Mouse (Mus musculus): ENCODE data around the gene Ppia.
"Not testable (repeated sequence)": the region's sequence is repeated elsewhere in the genome, so short reads cannot be mapped to it uniquely, and the experiment has no call there.

Gene Ppia

DNA sequence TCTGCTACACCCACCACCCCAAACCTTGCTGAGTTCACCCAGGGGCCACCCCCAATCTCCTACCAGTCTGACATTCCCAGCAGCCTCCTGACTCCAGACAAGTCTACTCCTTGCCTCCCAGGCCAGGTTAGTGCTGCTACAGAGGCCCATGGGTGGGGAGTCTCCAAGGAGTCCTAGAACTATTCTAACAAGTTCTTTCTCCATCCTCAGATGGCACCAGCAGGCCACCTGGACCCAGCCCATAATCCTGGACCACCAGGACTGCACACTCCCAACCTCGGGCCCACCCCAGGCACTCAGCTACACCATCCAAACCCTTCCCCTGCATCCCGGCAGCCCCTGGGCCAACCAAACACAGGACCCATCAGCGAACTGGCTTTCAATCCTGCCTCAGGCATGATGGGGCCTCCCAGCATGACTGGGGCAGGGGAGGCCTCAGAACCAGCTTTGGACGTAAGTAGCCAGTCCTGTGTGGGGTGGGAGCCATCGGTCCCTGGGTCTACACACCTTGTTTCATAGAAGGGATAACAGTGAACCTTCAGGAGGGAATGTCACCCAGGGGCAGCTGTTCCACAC lies 11.3 kb upstream of the Ppia start:
- in situ Hi-C loops (cut with MboI; ENCODE audit: low sequenced_read_pairs), result no loop called here

DNA sequence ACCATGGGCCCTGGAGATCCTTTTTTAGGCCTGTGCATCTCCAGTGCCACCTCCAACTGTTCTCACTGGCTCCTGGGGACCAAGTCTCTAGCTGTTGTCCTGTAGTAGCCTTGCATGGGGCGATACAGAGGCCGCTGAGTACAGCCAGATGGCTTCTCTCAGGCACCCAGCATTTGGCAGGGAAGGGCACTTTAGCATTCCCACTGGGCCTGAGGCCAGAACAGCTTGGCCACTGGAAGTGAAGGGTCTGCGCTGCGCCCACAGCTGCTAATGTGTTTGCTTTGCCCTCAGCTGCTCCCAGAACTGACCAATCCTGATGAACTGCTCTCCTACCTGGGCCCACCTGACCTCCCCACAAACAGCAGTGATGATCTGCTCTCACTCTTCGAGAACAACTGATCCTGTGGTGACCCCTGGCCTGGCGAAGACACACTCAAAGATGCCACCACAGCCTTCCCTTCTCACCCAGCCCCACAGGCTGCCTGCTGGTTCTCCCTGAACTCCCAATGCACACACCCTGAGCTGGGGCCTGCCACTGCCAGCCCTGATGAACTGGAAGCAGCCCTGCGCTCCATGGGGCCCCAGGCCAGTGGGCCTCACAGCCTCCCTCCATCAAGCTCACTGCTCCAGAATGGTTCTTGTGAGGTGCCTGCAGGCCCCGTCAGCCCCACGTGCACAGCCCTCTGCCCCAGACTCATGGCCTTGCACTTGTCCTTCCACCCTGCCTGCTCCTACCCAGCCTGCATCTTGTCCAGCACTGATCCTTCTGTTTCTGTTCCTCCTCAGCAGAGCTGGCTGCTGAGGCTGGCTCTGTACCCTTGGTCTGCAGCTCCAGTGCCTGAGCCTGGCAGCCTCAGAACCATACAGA lies 10.3 kb upstream of the Ppia start:
- in situ Hi-C loops (cut with MboI; ENCODE audit: low sequenced_read_pairs), result no loop called here

- in situ Hi-C loops (cut with MboI; ENCODE audit: low sequenced_read_pairs), result no loop called here
These were observed 9.6 kb upstream of the Ppia start for GRCm38 (mm10) chr11:6405591-6406081.

- in situ Hi-C loops (cut with MboI; ENCODE audit: low sequenced_read_pairs), result no loop called here
These were observed 8.7 kb upstream of the Ppia start for GRCm38 (mm10) chr11:6406251-6407161.

DNA sequence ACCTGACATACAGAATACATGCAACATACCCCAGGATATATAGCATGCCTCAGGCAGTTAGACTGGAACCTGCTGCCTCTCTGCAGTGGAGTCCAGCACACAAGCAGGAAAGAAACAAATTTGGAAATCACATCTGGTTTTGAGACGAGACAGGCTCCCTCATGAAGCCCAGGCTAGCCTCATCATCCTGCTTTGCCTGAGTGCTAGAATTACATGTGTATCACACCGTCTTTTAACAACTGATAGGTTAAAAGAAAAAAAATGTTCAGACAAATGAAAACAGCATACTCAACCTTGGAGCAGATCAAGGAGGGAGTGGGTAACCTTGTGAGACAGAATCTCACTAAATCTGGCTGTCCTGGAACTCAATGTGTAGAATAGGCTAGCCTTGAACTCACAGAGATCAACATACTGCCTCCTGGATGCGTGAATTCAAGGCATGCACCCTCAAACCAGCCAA lies 8.1 kb upstream of the Ppia start:
- in situ Hi-C loops (cut with MboI; ENCODE audit: low sequenced_read_pairs), result no loop called here

DNA sequence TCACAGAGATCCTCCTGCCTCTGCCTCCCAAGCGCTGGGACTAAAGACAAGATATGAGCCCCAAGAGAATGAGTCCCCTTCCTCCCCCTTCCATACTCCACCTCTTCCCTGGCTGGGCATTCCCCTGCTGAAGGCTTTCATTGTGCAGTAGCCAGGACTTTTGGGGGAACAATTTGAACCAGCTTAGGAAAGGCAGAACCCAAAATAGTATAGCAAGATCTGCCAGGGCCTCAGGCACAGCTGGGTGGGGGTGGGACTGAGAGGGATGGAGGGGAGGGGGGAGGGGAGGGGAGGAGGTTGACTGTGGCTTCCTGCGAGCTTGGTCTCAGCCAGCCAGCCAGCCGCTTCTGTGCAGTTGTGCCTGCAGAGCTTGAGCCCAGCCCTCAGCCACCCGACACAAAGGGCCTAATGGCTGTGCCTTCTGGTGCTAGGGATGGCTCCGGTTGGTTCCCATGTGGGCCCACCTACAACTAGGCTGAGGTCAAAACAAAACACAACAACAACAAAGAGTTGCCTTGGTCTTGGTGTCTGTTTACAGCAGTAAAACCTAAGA lies 5.1 kb upstream of the Ppia start:
- in situ Hi-C loops (cut with MboI; ENCODE audit: low sequenced_read_pairs), result no loop called here

- in situ Hi-C loops (cut with MboI; ENCODE audit: low sequenced_read_pairs), result not testable (repeated sequence)
These were observed 4.5 kb upstream of the Ppia start for GRCm38 (mm10) chr11:6410755-6411154.

- in situ Hi-C loops (cut with MboI; ENCODE audit: low sequenced_read_pairs), result no loop called here
These were observed 3.6 kb upstream of the Ppia start for GRCm38 (mm10) chr11:6411684-6412083.

DNA sequence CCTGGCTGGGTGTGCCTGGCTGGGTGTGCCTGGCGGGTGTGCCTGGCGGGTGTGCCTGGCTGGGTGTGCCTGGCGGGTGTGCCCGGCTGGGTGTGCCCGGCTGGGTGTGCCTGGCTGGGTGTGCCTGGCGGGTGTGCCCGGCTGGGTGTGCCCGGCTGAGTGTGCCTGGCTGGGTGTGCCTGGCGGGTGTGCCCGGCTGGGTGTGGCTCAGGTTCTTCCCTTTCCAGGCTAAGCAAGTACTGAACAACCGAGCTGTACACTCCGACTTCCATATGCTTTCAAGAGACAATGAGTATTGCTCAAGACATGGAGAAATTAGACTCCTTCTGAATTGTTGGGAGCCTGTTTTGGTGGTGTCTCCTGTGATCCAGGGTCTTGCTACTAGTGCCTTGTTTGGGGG lies 2.0 kb upstream of the Ppia start:
- in situ Hi-C loops (cut with MboI; ENCODE audit: low sequenced_read_pairs), result no loop called here

- in situ Hi-C loops (cut with MboI; ENCODE audit: low sequenced_read_pairs), result no loop called here
These were observed 535 bp downstream of the Ppia start for GRCm38 (mm10) chr11:6415551-6416404.

- in situ Hi-C loops (cut with MboI; ENCODE audit: low sequenced_read_pairs), result no loop called here
These were observed 1.3 kb downstream of the Ppia start for GRCm38 (mm10) chr11:6416405-6417034.

DNA sequence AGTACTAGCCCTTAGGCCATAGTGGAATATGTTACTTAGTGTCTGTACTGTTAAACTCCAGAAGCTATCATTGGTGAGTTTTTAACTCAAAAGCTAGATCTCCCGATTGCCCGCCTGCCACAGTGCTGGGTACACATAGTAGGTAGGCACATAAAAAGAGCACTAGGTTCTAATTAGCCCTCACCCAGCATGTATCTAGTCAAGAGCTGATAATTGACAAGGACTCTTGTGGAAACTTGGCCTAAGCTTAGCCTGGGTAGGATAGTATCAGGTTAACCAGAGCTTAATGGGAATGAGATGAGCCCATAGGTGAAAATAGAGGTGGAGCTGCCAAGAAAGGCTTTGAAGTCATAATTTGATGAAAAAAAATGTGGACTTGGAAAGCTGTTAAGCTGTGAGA lies 1.8 kb downstream of the Ppia start:
- in situ Hi-C loops (cut with MboI; ENCODE audit: low sequenced_read_pairs), result no loop called here

DNA sequence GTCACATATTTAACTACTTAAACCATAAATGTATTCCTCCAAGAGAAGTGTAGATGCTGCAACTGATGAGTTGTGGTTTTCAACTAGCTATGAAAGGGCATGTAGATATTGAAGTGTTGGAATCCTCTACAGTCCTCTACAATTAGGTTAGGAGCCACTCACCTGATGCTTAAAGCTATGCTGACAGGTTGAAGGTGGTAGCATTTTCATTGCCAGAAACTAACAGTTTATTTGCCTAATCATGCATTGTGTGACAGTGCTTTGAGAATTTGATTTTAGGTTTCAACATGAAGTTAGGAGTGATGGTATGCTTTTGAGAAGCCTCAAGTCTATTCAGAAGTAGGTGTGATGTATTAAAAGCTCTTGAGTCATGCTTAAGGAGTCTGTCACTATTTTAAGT lies 2.2 kb downstream of the Ppia start:
- in situ Hi-C loops (cut with MboI; ENCODE audit: low sequenced_read_pairs), result no loop called here

GRCm38 (mm10) chr11:6418751-6419150 lies 3.5 kb downstream of the Ppia start:
- in situ Hi-C loops (cut with MboI; ENCODE audit: low sequenced_read_pairs), result no loop called here

DNA sequence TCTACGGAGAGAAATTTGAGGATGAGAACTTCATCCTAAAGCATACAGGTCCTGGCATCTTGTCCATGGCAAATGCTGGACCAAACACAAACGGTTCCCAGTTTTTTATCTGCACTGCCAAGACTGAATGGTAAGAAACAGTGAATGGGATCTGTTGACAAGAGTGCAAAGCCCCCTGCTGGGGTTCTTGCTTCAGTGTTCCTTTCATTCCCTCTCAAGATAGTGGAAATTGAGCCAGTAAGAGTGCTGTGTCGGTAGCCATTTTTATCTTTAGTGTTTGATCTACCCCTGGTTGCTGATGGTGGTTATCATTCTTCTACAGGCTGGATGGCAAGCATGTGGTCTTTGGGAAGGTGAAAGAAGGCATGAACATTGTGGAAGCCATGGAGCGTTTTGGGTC lies 3.9 kb downstream of the Ppia start:
- in situ Hi-C loops (cut with MboI; ENCODE audit: low sequenced_read_pairs), result not testable (repeated sequence)

DNA sequence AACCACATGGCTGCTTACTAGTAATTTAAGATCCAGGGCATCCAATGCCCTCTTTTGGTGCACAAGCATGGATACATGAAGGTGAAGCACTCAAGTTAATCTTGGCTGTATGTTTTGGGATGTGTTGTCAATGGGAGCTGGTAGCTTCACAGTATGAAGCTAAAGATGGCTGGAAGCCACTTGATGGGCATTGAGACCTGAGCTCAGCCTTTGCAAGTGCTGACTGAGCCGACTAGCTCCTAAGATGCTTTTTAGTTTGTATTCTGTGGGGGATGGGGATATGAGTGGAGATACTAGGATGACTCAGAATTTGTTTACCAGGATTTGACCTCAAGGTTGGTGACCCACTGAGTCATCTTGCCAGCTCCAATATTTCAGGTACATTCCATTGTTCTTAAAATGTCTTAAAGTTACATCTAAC lies 5.0 kb downstream of the Ppia start:
- in situ Hi-C loops (cut with MboI; ENCODE audit: low sequenced_read_pairs), result no loop called here

GRCm38 (mm10) chr11:6420722-6421350 lies 5.6 kb downstream of the Ppia start:
- in situ Hi-C loops (cut with MboI; ENCODE audit: low sequenced_read_pairs), result no loop called here

- in situ Hi-C loops (cut with MboI; ENCODE audit: low sequenced_read_pairs), result no loop called here
These were observed 14.9 kb downstream of the Ppia start for GRCm38 (mm10) chr11:6430186-6430585.

GRCm38 (mm10) chr11:6436442-6436841 lies 21.2 kb downstream of the Ppia start:
- in situ Hi-C loops (cut with MboI; ENCODE audit: low sequenced_read_pairs), result no loop called here

All from CH12F3 (cell line).